Comparison of ENCODE assay signal across 14 mouse cellular contexts in the genomic region with DNA sequence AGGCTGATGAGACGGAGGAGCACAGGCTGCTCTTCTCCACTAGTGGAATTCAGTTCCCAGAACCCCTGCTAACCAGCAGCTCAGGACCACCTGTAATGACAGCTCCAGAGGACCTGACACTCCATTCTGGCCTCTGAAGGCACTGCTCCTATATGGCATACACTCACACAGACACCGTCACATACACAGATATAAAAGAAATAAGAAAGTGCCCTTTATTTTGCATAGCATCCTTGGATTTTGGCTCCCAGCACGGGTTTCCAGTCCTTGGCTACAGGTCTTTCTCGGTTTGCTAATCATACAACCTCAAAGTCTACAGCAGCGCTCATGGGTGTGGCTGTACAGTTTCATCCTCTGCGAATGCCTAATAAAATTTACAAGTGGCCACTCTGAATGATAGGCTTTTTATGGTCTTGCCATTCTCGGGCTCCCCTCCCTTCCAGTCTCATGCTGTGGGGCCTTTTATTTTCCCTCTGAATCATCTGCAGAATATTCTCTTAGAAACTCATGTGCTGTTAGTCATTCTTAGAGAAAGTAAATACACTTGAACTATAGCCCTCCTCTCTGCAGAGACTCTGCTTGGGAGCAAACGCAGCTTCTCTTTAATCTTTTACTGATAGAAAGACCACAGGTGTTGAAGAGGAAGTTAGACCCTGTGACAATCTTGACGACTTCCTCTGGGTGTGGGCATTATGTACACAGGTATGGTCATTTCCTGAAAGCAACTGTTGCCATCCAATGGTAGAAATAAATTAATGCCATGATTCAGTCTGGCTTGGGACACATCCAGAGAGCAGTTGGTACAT.
DNase-seq lines count a peak whose midpoint lies in the region; ATAC-seq and TF ChIP-seq lines count a peak whose summit lies in the region.
"Had no signal": no experiment of that assay in that cellular context is flagged by ENCODE, and none has a peak within 500 bp of the region (broad histone marks: within the 10 kb centered on the region; RNA-seq: fewer than 3 reads in every experiment).

No protein-coding gene starts in this region.

- peak; percentile 86 for ATAC-seq in intestine, postnatal 0 days
- ATAC-seq in kidney, embryonic 15.5 days (replicated peaks; ENCODE audit: low FRiP score) = no peak

- no peak overlapping the region for H3K4me3 ChIP-seq in intestine, postnatal 0 days (ENCODE audit: low read depth, low read length)
- H3K4me3 ChIP-seq in kidney, embryonic 15.5 days (replicated peaks) = no peak overlapping the region
- H3K4me3 ChIP-seq: embryonic facial prominence, embryonic 15.5 days; neural tube, embryonic 12.5 days had no signal

- H3K27ac ChIP-seq in intestine, postnatal 0 days (ENCODE audit: low read depth, low read length) = peak overlapping the region; percentile 97
- H3K27ac ChIP-seq in kidney, embryonic 15.5 days = no peak overlapping the region
- H3K27ac ChIP-seq: embryonic facial prominence, embryonic 15.5 days; neural tube, embryonic 12.5 days had no signal

- H3K9me3 ChIP-seq in intestine, postnatal 0 days (ENCODE audit: control insufficient read depth) = no peaks in the 10 kb centered on the region
- no peaks in the 10 kb centered on the region for H3K9me3 ChIP-seq in kidney, embryonic 15.5 days (replicated peaks)
- H3K9me3 ChIP-seq: embryonic facial prominence, embryonic 15.5 days; neural tube, embryonic 12.5 days had no signal

- DNase-seq in adrenal gland, adult (ENCODE audit: inconsistent age in 2 of 2, low spot score in 1 of 2) = peak; percentile 35 to 58
- no peak for DNase-seq in adrenal gland, postnatal 14 days
- DNase-seq in thymus, postnatal 14 days = peak; percentile 19
- no peak for DNase-seq in thymus, postnatal 25 days
- DNase-seq in embryo, embryonic 11 days = no peak
- DNase-seq in cerebellum, adult 18-20 months = no peak
- DNase-seq: cerebellum, adult 9-10 months; heart, postnatal 14 days; lung, adult 18-20 months; right cerebral cortex, postnatal 4 days had no signal

- no peaks in the 10 kb centered on the region for H3K27me3 ChIP-seq in intestine, postnatal 0 days (replicated peaks; ENCODE audit: control insufficient read depth, insufficient read depth, low read length)
- no peaks in the 10 kb centered on the region for H3K27me3 ChIP-seq in kidney, embryonic 15.5 days
- H3K27me3 ChIP-seq: embryonic facial prominence, embryonic 15.5 days; neural tube, embryonic 12.5 days had no signal

- peak overlapping the region; percentile 37; the same call in 1 of the 2 replicates for H3K9ac ChIP-seq in intestine, postnatal 0 days (ENCODE audit: low read depth, low read length)
- no peak overlapping the region for H3K9ac ChIP-seq in kidney, embryonic 15.5 days
- H3K9ac ChIP-seq: embryonic facial prominence, embryonic 15.5 days; neural tube, embryonic 12.5 days had no signal

- H3K36me3 ChIP-seq in intestine, postnatal 0 days (ENCODE audit: control insufficient read depth, insufficient read depth) = no peaks in the 10 kb centered on the region
- H3K36me3 ChIP-seq in kidney, embryonic 15.5 days = no peaks in the 10 kb centered on the region
- H3K36me3 ChIP-seq: embryonic facial prominence, embryonic 15.5 days; neural tube, embryonic 12.5 days had no signal

- WGBS in intestine, postnatal 0 days = 24% methylated on average over 9 of the region's 9 CpGs
- WGBS in kidney, embryonic 15.5 days = 63% methylated on average over 9 of the region's 9 CpGs

- H3K4me1 ChIP-seq in intestine, postnatal 0 days (replicated peaks; ENCODE audit: control insufficient read depth, insufficient read depth, low read length) = peaks cover 3% of the 10 kb centered on the region; the same call in 1 of the 2 replicates
- H3K4me1 ChIP-seq in kidney, embryonic 15.5 days = peaks cover 15% of the 10 kb centered on the region; the same call in 1 of the 2 replicates

- TF ChIP-seq CTCF in intestine, postnatal 0 days (IDR thresholded peaks at IDR 0.05; ENCODE audit: low read depth) = no peak

- H3K4me2 ChIP-seq in intestine, postnatal 0 days (replicated peaks; ENCODE audit: low read depth) = peak overlapping the region; percentile 52
- no peak overlapping the region for H3K4me2 ChIP-seq in kidney, embryonic 15.5 days
- H3K4me2 ChIP-seq: embryonic facial prominence, embryonic 15.5 days; neural tube, embryonic 12.5 days had no signal

Comparison
In these comparisons a context has a peak if more than half of its experiments do, and no peak if none do; other contexts are left out.
1. DNase-seq: peak in adrenal gland, adult (2 of 2) and thymus, postnatal 14 days (single experiment); none in adrenal gland, postnatal 14 days (single experiment), thymus, postnatal 25 days (single experiment), embryo, embryonic 11 days (single experiment) and cerebellum, adult 18-20 months (0 of 2).